Mouse (Mus musculus) liver, embryonic 14.5 days (tissue): ENCODE measurements around the gene 4931428F04Rik.
"Not testable (repeated sequence)": the region's sequence is repeated elsewhere in the genome, so short reads cannot be mapped to it uniquely, and the experiment has no call there.

Experiments
- CTCF ChIP-seq: IDR thresholded peaks from 2 replicates; pipeline ENCODE4 v1.5.1; 2016; ENCODE audit warnings: antibody characterized with exemption, low read depth, control low read depth
- EP300 ChIP-seq: IDR thresholded peaks from 2 replicates; pipeline ENCODE4 v1.6.1; 2016; ENCODE audit warnings: antibody characterized with exemption, low read depth

DNA sequence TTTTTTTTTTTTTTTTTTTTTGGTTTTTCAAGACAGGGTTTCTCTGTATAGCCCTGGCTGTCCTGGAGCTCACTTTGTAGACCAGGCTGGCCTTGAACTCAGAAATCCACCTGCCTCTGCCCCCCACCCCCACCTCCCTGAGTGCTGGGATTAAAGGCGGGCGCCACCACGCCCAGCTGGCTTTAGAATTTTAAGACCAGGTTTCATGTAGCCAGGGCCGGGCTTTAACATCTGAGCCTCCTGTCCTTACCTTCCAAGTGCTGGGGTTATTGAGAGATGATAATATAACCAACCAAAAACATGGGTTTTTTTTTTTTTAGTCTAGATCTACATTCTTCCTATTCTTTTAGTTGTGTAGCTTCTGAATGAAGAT lies 57.4 kb downstream of the 4931428F04Rik start:
- TF ChIP-seq CTCF, EP300: not testable (repeated sequence)
